Mouse (Mus musculus): ENCODE data around the gene Soga1.

Gene Soga1

DNA sequence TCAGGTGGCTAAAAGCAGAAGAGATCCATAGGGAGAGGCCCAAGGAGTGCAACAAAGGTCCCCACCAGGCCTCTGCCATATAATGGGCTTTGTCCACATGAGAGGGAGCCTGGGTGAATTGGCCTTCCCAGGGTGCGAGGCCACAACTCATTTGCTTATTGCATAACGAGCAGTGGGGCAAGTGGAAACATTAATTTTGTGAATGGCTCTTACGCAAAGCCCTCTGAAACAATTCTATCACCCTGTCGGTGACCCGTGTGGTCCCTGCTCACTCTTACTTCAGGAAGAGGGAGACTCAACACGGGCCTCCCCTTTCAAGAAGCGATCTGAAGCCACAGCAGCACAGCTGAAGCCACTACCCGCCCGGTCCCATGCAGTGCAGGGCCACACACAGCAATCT, 41.8 kb downstream of the Soga1 start:
- no peak for DNase-seq (ENCODE audit: low spot score)

DNA sequence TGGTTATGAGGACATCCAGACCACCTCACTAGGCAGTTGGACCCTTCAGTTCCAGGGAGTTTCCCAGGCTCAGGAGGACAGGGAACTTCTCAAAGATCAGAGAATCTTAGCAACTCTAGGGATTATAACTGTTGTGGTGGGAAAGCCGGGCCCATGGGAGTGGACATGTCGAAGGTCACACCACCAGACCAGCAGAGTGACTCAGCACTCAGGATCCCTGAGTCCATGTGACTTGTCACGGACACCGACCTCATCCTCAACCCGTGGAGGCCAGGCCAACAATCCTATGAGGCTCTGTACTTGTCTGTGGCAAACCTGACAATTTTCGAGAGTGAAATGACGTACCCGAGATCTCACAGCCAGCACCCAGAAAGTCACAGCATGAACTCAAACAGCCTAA, 42.7 kb downstream of the Soga1 start:
- DNase-seq (ENCODE audit: low spot score): no peak

DNA sequence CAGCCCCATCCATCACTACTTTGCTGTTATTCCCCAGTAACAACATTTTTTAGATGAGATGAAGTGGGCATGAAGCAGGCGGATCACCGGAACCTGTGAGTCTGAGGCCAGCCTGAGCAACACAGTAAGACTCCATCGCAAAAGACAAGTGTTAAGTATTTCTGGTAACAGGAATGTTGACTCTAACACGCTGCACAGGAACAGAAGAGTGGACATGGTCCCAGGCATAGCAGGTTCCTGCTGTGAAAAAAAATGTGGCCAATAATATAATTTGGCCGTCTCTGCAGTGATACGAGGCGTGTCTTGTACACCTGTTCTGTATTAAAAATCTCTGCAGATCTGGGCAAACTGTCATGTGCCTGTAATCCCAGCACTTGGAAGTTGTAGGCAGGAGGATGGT, 43.7 kb downstream of the Soga1 start:
- no peak for DNase-seq (ENCODE audit: low spot score)

DNA sequence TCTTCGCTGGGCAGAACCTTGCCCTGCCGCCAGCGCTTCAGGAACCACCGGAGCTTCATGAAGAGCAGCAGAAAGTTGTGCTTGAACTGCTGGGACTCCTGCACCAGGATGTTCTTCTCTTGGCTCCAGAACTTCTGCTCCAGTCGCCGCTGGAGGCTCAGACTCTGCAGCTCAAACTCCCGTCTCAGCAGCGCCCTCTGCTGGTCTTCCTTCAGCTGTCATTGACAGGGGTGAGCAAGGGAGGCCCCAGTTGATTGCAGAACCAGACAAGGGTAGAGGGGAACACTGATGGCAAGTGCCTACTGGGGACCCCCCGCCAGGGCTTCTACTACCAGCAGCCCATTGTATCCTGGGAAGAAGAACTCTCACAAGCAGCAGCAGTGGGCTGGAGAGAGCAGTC, 48.2 kb downstream of the Soga1 start:
- DNase-seq (ENCODE audit: low spot score): peak; percentile 76

DNA sequence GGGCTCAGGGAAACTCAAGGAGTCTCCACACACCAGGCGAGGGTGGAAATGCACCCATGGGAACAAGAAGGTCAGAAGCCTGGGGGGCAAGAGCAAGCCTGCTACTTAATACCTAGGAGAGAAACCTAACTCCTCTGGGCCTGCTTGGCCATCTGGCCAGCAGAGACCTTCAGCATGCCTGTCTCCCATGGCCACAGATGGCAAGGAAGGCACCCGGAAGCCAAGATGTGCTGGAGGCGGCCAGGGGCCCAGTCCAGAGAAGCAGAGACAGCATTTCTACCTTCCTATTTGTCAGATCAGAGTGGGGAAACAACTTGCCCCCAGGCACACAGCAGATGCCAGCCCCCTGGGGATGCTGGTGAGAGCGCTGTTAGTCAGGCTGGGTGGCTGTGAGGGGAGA, 50.8 kb downstream of the Soga1 start:
- DNase-seq (ENCODE audit: low spot score): no peak

- DNase-seq (ENCODE audit: low spot score): peak; percentile 71
Measured at GRCm38 (mm10) chr2:157027106-157028008, 51.7 kb downstream of the Soga1 start.

DNA sequence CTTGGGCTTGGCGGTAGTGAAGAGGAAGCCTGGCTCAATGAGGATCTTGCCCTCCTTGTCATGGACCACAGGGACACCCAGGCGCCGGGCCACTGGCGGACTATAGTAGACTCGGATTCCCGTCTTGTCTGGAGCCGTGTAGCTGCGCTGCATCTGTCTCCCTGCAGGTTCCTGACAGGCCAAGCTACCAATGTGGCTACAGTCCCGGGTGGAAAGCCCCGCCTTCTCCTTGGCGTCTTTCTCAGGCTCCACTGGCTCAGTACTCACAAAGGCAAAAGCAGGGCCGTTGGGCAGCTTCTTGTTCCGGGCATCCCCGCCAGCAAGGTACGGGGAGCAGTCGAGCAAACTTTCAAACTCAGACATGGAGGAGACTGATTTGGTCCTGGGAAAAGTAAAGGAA, 57.9 kb downstream of the Soga1 start:
- no peak for DNase-seq (ENCODE audit: low spot score)

DNA sequence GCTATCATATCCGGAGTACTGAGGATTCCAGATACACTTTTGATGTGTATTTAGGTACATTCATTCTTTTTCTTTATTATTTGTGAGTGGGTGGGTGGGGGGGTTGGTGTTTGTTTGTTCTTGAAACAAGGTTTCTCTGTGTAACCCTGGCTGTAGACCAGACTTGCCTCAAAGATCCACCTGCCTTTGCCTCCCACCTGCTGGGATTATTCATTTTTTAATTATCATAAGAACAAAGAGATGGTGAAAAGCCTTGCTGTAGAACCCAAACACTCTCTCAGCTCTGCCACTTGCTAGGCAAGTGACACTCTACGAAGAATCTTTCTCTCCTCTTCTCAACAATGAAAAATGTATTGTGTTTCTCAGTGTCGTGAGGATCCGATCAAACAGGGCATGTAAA, 59.8 kb downstream of the Soga1 start:
- DNase-seq (ENCODE audit: low spot score): no peak

DNA sequence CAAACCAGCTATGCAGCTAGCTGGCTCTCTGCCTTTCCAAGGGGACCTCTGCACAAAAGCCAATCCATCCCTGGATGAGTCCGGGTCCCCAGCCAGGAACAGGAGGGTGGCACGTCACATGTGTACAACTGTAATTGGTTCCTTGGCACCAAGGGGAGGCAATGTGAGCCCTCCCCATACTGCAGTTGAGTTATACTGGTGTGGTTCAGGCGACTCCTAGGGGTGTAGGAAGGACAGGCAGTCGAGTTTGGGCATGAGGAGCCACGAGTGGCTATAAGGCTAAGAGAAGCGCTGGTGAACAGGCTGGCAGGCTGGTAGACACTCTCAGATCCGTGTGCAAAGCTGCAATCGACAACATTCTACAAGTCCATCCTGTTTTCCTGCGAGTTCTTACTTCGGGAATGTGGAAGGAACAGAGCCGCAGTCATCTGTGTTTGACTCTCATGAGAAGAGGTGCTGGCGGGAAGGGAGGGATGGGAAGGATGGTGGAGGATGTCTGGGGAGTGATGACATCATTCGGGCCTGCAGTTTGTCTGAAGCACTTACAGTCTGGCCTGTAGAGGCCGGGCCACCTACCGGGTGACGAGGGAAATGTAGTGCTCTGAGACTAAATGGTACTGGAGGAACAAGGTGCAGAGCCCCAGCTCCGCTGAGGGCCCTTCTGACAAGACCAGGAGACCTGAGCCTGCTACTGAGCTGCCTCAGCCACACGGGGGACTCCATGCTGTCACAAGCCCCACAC, 62.4 kb downstream of the Soga1 start:
- DNase-seq (ENCODE audit: low spot score): peak; percentile 91

- DNase-seq (ENCODE audit: low spot score): no peak
Measured at GRCm38 (mm10) chr2:157012341-157012740, 66.7 kb downstream of the Soga1 start.

- no peak for DNase-seq (ENCODE audit: low spot score)
Measured at GRCm38 (mm10) chr2:157010634-157011310, 68.3 kb downstream of the Soga1 start.

DNA sequence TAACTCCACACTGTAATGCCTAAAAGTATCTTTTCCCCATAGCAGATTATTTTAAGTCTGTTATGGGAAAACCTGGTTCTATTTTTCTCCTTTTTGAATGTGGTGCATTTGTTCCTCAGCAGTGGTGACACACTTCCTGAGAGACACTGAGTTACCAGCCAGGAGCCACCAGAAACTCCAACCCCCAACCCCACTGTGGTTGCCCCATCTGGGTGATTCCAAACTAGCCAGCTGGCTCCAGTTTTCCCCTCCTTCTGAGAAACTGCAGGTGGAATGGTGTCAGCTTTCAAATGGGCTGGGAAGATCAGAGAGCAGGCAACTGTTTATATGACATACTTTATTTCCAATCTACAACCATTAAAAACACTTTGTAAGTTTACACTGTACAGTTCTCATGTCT, 68.9 kb downstream of the Soga1 start:
- DNase-seq (ENCODE audit: low spot score): no peak

DNA sequence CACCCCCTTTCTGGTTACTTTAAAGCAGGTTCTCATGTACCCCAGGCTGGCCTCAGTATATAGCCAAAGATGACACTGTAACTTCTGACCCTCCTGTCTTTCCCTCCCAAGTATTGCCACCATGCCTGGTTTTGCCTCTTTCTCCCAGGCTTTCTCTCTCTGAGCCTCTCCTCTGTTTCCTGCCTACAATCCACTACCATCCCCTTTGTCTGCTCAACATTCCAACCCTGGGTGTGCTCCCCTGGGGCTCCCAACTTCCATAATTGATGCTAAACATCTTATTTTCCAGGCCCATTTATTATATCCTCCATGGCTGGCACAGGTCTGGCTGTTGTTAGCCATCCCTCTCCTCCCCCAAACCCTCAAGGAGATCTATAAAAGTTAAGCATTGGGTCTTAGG, 70.5 kb downstream of the Soga1 start:
- DNase-seq (ENCODE audit: low spot score): no peak

DNA sequence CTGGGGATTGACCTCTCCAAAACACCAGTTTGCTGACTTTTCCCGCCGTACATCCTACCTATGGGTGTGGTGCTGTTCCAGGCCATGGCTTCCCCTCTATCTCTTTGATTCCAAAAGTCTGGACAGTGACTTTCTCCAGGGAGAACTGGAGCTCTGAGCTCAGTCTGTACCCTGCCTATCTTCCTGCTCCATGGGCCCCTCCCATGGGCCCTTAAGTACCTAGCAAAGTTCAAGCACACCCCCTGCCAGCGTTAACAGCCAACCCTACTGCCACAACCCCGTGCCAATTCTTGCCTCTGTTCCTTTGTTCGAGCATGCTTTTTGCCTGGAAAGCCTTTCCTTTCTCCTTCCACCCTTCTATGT, 71.8 kb downstream of the Soga1 start:
- no peak for DNase-seq (ENCODE audit: low spot score)

- DNase-seq (ENCODE audit: low spot score): peak; percentile 91
Measured at GRCm38 (mm10) chr2:157006511-157007233, 72.4 kb downstream of the Soga1 start, which contains the start of gene Dsn1. Dsn1 (minus strand) TSS chr2:157007154.

DNA sequence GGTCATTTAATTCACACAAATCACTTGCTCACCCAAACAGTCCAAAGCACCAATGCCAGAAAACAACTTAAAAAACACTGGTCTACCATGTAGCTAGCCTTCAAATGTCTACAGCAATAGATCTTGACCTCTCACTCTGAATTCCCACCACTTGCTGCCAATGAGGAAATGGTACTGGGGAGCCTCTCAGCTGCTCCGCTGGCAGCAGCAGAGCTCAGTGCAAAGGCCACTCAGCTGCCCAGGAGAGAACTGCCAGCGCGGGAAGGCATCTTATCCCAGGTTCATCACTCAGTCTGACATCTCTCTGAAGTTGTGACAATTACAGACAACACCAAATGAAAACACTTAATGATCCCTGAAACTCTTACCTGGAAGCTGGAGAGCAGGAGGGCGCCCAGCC, 76.7 kb downstream of the Soga1 start:
- no peak for DNase-seq (ENCODE audit: low spot score)

DNA sequence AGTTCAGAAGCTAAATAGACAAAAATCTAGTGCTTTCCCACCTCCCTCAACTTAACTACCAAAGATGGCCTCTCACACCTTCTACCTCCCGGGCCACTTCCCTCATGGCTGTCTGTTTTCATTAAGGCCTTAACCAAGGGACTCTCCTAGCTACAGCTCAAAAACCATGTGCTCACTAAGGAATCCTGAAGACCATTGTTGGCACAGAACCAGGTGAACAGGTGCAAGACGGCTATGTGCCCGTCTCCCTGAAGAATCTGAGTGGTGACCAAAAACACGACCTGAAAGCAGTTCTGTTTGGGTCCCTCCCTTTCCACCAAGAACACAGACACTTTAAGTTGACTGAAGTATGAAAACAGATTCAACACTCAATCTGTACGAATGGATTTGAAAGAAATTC, 80.8 kb downstream of the Soga1 start:
- no peak for DNase-seq (ENCODE audit: low spot score)

DNA sequence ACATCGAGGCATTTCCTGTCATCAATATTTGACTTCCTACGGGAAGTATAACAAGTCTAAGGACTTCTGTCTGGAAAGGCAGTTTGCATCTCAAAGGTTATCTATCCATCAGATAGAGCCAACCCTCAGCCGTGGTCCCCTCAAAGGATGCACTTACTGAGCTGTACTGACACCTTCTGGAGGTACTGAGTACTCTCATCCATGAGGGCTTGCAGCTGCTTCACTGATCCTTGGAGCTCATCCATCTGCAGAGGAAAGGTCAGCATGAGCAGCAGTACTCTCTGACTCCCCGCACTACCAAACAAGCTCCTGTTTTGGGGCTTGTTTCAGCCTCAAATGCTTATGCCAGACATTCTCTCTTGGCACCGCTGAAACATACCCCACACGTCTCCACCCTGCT, 82.5 kb downstream of the Soga1 start:
- DNase-seq (ENCODE audit: low spot score): peak; percentile 69

DNA sequence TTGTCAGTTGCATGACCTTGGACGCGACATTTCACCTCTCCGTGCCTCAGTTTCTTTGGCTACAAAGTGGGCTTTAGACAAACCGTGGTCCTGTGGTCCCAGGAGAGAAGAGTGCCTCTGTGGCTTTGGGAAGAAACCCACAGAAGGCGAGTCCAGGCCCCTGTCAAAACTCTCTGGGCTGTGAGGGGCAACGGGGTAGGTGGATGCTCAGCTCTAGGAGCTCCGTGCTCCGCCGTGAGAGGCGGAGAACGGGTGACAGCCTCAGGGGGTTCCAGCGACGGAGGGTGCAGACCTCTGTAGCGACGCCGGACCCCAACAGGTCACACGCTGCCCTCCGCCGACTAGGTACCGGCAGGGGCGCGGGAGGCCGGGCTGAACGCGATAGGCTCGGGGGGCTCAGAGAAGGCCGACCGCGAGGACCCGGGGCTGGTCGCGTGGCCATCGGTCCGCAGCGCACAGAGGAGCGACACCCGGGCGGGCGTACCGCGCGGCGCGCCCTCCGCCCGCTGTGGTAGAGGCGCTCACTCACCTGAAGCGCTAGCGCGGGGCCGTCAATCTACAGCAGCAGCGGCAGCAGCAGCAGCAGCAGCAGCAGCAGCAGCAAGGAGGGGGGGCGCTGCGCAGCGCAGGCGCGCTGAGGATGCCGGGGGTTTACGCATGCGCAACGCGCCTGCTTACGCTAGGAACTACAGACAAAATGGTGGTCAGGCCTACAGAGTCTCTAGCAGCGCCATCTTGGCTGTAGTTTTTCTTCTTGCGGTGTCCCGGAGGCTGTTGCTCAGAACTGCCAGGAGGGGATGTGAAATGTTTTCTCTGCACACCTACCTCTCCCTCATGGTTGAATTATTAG, 87.4 kb downstream of the Soga1 start, which contains the start of gene Ndrg3:
Gene Ndrg3, minus strand, starts transcription at position 587 of the 850 bp plus-strand sequence.
- peak; percentile 97 for DNase-seq (ENCODE audit: low spot score)

- DNase-seq (ENCODE audit: low spot score): peak; percentile 29
Measured at GRCm38 (mm10) chr2:156990727-156991431, 88.2 kb downstream of the Soga1 start.

All from MN1 (cell line).